Mouse (Mus musculus) forebrain, embryonic 14.5 days (tissue): ENCODE measurements around the gene Hdac4. TPM values are rescaled to one million over a fixed set of nuclear protein-coding genes. Genes with fewer than 3 reads are reported as not detected.

Experiments used
- ATAC-seq: fragments of 200-750 bp; cut with Nextera tagmentation; 2 replicates; pipeline ENCODE4 v1.8.0; 2017; ENCODE audit warnings: mild to moderate bottlenecking, moderate library complexity
- DNase-seq: peaks from one replicate; pipeline ENCODE4 v3.0.0-alpha.2; 2015; ENCODE audit warnings: low spot score
- H3K27ac ChIP-seq: fragments of 300-500 bp; sonication (generic); 2 replicates; pipeline ENCODE4 v1.5.1; 2014; ENCODE audit warnings: low read depth, mild to moderate bottlenecking, control low read depth, low read length, moderate library complexity
- H3K27me3 ChIP-seq: fragments of 300-500 bp; sonication (generic); replicated peaks from 2 replicates; pipeline ENCODE4 v1.6.1; 2014; ENCODE audit warnings: low read length, control low read depth, mixed read lengths; ENCODE audit not compliant: control insufficient read depth, insufficient read depth
- H3K36me3 ChIP-seq: fragments of 300-500 bp; sonication (generic); 2 replicates; pipeline ENCODE4 v1.6.1; 2014; ENCODE audit warnings: low read length, control low read depth; ENCODE audit not compliant: control insufficient read depth, insufficient read depth
- H3K4me1 ChIP-seq: fragments of 300-500 bp; sonication (generic); 2 replicates; pipeline ENCODE4 v1.6.1; 2014; ENCODE audit warnings: antibody characterized with exemption, low read length, control low read depth; ENCODE audit not compliant: control insufficient read depth, insufficient read depth
- H3K4me2 ChIP-seq: fragments of 300-500 bp; sonication (generic); 2 replicates; pipeline ENCODE4 v1.6.1; 2014; ENCODE audit warnings: mild to moderate bottlenecking, control low read depth, low read length
- H3K4me3 ChIP-seq: fragments of 300-500 bp; sonication (generic); 2 replicates; pipeline ENCODE4 v1.5.1; 2014; ENCODE audit warnings: low read depth, low read length, control low read depth
- H3K9ac ChIP-seq: fragments of 300-500 bp; sonication (generic); 2 replicates; pipeline ENCODE4 v1.6.1; 2014; ENCODE audit warnings: mild to moderate bottlenecking, low read length, control low read depth, moderate library complexity
- H3K9me3 ChIP-seq: fragments of 300-500 bp; sonication (generic); replicated peaks from 2 replicates; pipeline ENCODE4 v1.6.1; 2016; ENCODE audit warnings: low read length, control low read depth, mixed read lengths; ENCODE audit not compliant: control insufficient read depth
- WGBS: fragments of 180-500 bp; shearing (Covaris S2); extraction: QIAGEN DNeasy Blood & Tissue Kit; methylation state at CpG from one replicate; pipeline ENCODE4 v1.1.7; 2014; 5-methylcytosine and 5-hydroxymethylcytosine counted together
- polyA plus RNA-seq: library from polyadenylated mRNA; unstranded; fragments of >200 nt; fragmentation: Nextera tagmentation; extraction: Ambion mirVana; gene quantifications from 2 replicates; pipeline ENCODE4 v1.2.1, GENCODE M21; 2014

Gene Hdac4
- polyA plus RNA-seq, 1 experiment from 2014 or later = 16.5 TPM

GRCm38 (mm10) chr1:92129751-92130150 lies 65.7 kb downstream of the Hdac4 start:
- Histone ChIP-seq H3K9ac (no peak overlapping the region), H3K27ac (no peak overlapping the region), H3K27me3 (no peaks in the 10 kb centered on the region), H3K36me3 (no peaks in the 10 kb centered on the region), H3K4me2 (no peak overlapping the region), H3K4me1 (peaks cover 10% of the 10 kb centered on the region), H3K9me3 (no peaks in the 10 kb centered on the region), H3K4me3 (no peak overlapping the region)
- 92% methylated on average over 3 of the region's 3 CpGs for WGBS
- ATAC-seq (no peak), DNase-seq (no peak)

- no peak for DNase-seq
- Histone ChIP-seq H3K27me3 (no peaks in the 10 kb centered on the region), H3K4me1 (peaks cover 10% of the 10 kb centered on the region), H3K9me3 (no peaks in the 10 kb centered on the region), H3K9ac (no peak overlapping the region), H3K36me3 (no peaks in the 10 kb centered on the region), H3K27ac (no peak overlapping the region), H3K4me2 (no peak overlapping the region), H3K4me3 (no peak overlapping the region)
- ATAC-seq = no peak
- WGBS = 94% methylated on average over 6 of the region's 6 CpGs
Measured at GRCm38 (mm10) chr1:92127785-92128184, 67.7 kb downstream of the Hdac4 start.

DNA sequence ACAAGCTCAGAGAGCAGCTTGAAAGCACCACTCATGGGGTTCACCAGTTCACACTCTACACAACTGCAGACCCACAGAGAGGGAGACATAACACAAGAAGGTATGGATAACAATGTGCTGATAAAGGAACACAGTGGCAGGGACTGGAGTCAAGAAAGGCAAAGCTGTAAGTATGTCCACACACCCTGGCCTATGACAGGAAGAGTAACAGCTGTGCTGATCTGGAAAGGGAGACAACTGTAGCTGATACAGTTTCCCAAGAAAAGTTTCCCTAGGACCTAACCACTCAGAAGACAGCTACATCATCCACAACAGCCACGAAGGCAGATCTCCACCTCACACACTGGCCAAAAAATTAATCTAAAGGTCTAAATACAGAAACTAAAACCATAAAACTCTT lies 68.1 kb downstream of the Hdac4 start:
- H3K4me3 ChIP-seq = no peak overlapping the region
- H3K27me3 ChIP-seq = no peaks in the 10 kb centered on the region
- H3K4me2 ChIP-seq = no peak overlapping the region
- no peak overlapping the region for H3K9ac ChIP-seq
- DNase-seq (no peak), ATAC-seq (no peak)
- peaks cover 9% of the 10 kb centered on the region for H3K4me1 ChIP-seq
- H3K36me3 ChIP-seq = no peaks in the 10 kb centered on the region
- H3K27ac ChIP-seq = no peak overlapping the region
- H3K9me3 ChIP-seq = no peaks in the 10 kb centered on the region
- whole genome bisulfite sequencing = 97% methylated on average over 1 of the region's 1 CpGs

DNA sequence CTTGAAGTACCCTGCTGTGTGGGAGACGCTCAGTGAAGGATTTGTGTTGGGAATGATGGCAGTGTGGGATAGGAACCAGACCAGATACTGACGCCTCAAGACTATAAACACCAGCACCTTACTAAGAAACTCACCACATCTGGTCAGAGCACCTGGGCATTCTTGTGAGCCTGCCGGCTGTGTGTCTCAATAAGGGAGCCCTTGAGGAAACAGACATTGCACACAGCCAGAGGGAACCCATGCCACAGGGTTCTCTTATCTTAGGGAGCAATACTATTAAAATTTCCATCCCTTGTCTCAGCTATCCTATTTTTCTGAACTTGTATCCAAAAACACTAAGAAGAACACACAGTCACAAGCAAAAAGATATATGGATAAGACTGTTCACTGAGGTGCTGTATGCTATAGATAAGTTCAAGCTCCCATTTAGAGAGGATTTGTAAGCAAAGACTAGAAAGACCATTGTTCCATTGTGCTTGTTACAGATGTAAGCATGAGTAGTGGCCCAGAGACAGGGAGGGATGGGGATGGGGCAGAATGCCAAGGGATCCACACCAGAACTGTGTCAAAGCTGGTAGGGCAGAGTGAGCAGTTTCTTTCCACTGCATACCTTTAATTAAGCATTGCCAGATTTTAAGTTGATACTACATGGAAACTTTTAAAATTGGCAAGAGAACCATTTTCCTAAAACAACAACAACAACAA lies 70.8 kb downstream of the Hdac4 start:
- H3K27me3 ChIP-seq = no peaks in the 10 kb centered on the region
- 91% methylated on average over 3 of the region's 3 CpGs for WGBS
- no peaks in the 10 kb centered on the region for H3K36me3 ChIP-seq
- no peak overlapping the region for H3K9ac ChIP-seq
- H3K4me1 ChIP-seq = no peaks in the 10 kb centered on the region
- ATAC-seq (no peak), DNase-seq (no peak)
- H3K27ac ChIP-seq = no peak overlapping the region
- H3K9me3 ChIP-seq = no peaks in the 10 kb centered on the region
- no peak overlapping the region for H3K4me3 ChIP-seq
- no peak overlapping the region for H3K4me2 ChIP-seq

GRCm38 (mm10) chr1:92119303-92119702 lies 76.2 kb downstream of the Hdac4 start:
- H3K36me3 ChIP-seq = no peaks in the 10 kb centered on the region
- H3K9me3 ChIP-seq = no peaks in the 10 kb centered on the region
- 78% methylated on average over 5 of the region's 5 CpGs for WGBS
- H3K4me3 ChIP-seq = no peak overlapping the region
- H3K4me2 ChIP-seq = no peak overlapping the region
- no peaks in the 10 kb centered on the region for H3K27me3 ChIP-seq
- ATAC-seq (no peak), DNase-seq (no peak)
- H3K27ac ChIP-seq = no peak overlapping the region
- no peaks in the 10 kb centered on the region for H3K4me1 ChIP-seq
- H3K9ac ChIP-seq = no peak overlapping the region

DNA sequence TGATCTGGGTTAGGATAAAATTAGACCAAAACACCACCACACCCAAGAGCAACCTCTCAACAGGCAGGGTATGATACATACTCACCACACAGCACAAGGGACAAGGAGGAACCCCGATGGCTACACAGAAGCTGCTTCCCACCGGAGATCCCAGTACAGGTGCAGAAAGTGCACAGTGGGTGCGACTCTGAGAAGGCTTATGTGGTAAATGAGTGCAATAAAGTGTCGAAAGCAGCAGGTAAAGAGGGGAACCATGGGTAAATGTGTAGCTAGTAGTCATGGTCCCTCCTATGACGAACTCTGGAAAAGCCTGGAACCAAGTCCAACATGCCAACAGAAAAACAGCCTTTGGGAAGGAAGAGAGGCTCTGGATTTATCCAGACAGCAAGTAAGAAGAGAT lies 77.9 kb downstream of the Hdac4 start:
- H3K4me1 ChIP-seq = no peaks in the 10 kb centered on the region
- no peak overlapping the region for H3K4me2 ChIP-seq
- H3K27ac ChIP-seq = no peak overlapping the region
- WGBS = 96% methylated on average over 5 of the region's 5 CpGs
- no peak overlapping the region for H3K4me3 ChIP-seq
- no peaks in the 10 kb centered on the region for H3K9me3 ChIP-seq
- no peaks in the 10 kb centered on the region for H3K36me3 ChIP-seq
- ATAC-seq (no peak), DNase-seq (no peak)
- no peaks in the 10 kb centered on the region for H3K27me3 ChIP-seq
- H3K9ac ChIP-seq = no peak overlapping the region

DNA sequence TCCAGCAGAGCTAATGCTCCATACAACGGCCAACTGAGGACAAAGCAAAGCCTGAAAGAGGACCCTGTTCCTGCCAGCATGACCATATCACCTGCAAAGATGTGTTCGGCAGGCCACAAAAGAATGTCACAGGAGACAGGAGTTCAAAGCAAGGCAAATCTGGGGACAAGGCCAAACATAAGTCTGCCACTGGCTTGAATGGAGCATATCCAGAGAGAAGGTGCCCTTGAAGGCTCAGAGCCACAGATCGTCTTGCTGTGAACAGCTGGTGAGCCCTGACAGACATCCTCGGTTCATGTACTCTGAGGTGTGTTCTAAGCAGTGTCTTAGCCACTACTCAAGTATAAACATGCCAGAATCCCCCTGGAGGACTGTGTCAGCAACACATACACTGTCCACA lies 79.3 kb downstream of the Hdac4 start:
- H3K27ac ChIP-seq = no peak overlapping the region
- ATAC-seq (no peak), DNase-seq (no peak)
- H3K4me3 ChIP-seq = no peak overlapping the region
- H3K27me3 ChIP-seq = no peaks in the 10 kb centered on the region
- no peak overlapping the region for H3K9ac ChIP-seq
- H3K9me3 ChIP-seq = no peaks in the 10 kb centered on the region
- H3K4me2 ChIP-seq = no peak overlapping the region
- no peaks in the 10 kb centered on the region for H3K4me1 ChIP-seq
- H3K36me3 ChIP-seq = no peaks in the 10 kb centered on the region
- 80% methylated on average over 4 of the region's 4 CpGs for WGBS

GRCm38 (mm10) chr1:92114091-92114490 lies 81.4 kb downstream of the Hdac4 start:
- Histone ChIP-seq H3K36me3 (no peaks in the 10 kb centered on the region), H3K27ac (no peak overlapping the region), H3K9me3 (no peaks in the 10 kb centered on the region), H3K4me1 (0 out of 2 replicates have a peak, but pooled peaks cover 5% of the 10 kb centered on the region), H3K27me3 (no peaks in the 10 kb centered on the region), H3K9ac (no peak overlapping the region), H3K4me3 (no peak overlapping the region), H3K4me2 (no peak overlapping the region)
- 90% methylated on average over 3 of the region's 3 CpGs for WGBS
- no peak for DNase-seq
- no peak for ATAC-seq

GRCm38 (mm10) chr1:92113243-92114009 lies 82.1 kb downstream of the Hdac4 start:
- H3K9me3 ChIP-seq = no peaks in the 10 kb centered on the region
- WGBS = 79% methylated on average over 6 of the region's 6 CpGs
- H3K4me3 ChIP-seq = no peak overlapping the region
- H3K9ac ChIP-seq = no peak overlapping the region
- no peak for DNase-seq
- H3K27me3 ChIP-seq = no peaks in the 10 kb centered on the region
- H3K27ac ChIP-seq = no peak overlapping the region
- 0 out of 2 replicates have a peak, but pooled peaks cover 5% of the 10 kb centered on the region for H3K4me1 ChIP-seq
- no peak for ATAC-seq
- H3K4me2 ChIP-seq = no peak overlapping the region
- no peaks in the 10 kb centered on the region for H3K36me3 ChIP-seq
